Mouse (Mus musculus): Measurements from ENCODE around the gene Ror2. TPM values are rescaled to one million over a fixed set of nuclear protein-coding genes. Genes with fewer than 3 reads are reported as not detected.

The Ror2 gene
- total and polyA plus RNA-seq, 2 experiments, result 0.06 TPM; not detected in 1

DNA sequence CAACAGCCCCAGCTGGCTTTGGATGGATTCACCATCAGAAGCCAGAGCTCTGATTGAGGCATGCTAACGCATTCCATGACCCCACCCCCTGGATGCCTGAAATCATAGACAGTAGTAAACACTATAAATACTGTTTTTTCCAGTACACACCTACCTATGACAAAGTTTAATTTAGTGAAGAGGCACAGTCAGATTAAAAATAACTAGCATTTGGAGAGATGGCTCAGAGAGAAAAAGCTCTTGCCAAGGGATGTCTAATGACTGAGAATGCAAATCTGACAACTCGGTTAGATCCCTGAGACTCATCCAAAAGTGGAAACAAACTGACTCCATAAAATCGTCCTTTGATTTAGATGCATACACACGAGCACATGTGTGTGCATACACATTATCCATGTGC is 15.4 kb downstream of the Ror2 start:
- Histone ChIP-seq H3K4me1 (ENCODE audit: control insufficient read depth, insufficient read depth, low read length) (no peaks in the 10 kb centered on the region), H3K27ac (replicated peaks; ENCODE audit: insufficient read depth, low read depth, low read length) (no peak overlapping the region), H3K9ac (ENCODE audit: low read depth, low read length) (no peak overlapping the region), H3K27me3 (ENCODE audit: control insufficient read depth, insufficient read depth, low read length) (no peaks in the 10 kb centered on the region), H3K4me3 (ENCODE audit: insufficient read depth, low read depth, low read length) (no peak overlapping the region), H3K36me3 (ENCODE audit: control insufficient read depth, insufficient read depth, low read length) (no peaks in the 10 kb centered on the region), H3K79me2 (ENCODE audit: control insufficient read depth, insufficient read depth, low read length) (no peaks in the 10 kb centered on the region)
- DNase-seq (ENCODE audit: extremely low read depth, low read depth, low spot score), result no peak
- TF ChIP-seq POLR2A (IDR thresholded peaks at IDR 0.05; ENCODE audit: extremely low read depth, insufficient read depth, low read length) (no peak), CTCF (IDR thresholded peaks at IDR 0.05; ENCODE audit: low read depth, low read length) (no peak)
- 82% methylated on average over 4 of the region's 4 CpGs for whole genome bisulfite sequencing

DNA sequence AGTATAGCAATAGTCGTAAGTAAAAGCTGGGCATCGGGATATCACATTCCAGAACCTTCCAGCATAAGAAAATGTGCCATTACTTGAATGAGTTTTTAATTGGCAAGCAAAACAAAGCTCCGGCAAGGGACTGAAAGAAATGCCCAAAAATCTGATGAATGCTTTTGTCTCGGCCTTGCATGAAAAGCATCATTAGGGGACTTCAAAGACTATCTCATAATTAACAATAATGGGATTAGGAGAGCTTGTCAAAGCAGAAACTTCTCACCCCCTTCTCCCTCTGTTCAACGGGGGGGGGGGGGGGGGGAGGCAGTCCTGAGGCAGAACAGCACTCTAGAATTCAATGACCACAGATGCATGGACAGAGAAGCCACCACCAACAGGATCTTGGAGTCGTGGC is 17.4 kb downstream of the Ror2 start:
- no peak overlapping the region for H3K9ac ChIP-seq (ENCODE audit: low read depth, low read length)
- DNase-seq (ENCODE audit: extremely low read depth, low read depth, low spot score), result no peak
- H3K27me3 ChIP-seq (ENCODE audit: control insufficient read depth, insufficient read depth, low read length), result no peaks in the 10 kb centered on the region
- WGBS, result 68% methylated on average over 6 of the region's 6 CpGs
- no peak for TF ChIP-seq CTCF (IDR thresholded peaks at IDR 0.05; ENCODE audit: low read depth, low read length)
- no peak for TF ChIP-seq POLR2A (IDR thresholded peaks at IDR 0.05; ENCODE audit: extremely low read depth, insufficient read depth, low read length)
- no peaks in the 10 kb centered on the region for H3K4me1 ChIP-seq (ENCODE audit: control insufficient read depth, insufficient read depth, low read length)
- no peak overlapping the region for H3K4me3 ChIP-seq (ENCODE audit: insufficient read depth, low read depth, low read length)
- H3K27ac ChIP-seq (replicated peaks; ENCODE audit: insufficient read depth, low read depth, low read length), result no peak overlapping the region
- no peaks in the 10 kb centered on the region for H3K36me3 ChIP-seq (ENCODE audit: control insufficient read depth, insufficient read depth, low read length)
- H3K79me2 ChIP-seq (ENCODE audit: control insufficient read depth, insufficient read depth, low read length), result no peaks in the 10 kb centered on the region

DNA sequence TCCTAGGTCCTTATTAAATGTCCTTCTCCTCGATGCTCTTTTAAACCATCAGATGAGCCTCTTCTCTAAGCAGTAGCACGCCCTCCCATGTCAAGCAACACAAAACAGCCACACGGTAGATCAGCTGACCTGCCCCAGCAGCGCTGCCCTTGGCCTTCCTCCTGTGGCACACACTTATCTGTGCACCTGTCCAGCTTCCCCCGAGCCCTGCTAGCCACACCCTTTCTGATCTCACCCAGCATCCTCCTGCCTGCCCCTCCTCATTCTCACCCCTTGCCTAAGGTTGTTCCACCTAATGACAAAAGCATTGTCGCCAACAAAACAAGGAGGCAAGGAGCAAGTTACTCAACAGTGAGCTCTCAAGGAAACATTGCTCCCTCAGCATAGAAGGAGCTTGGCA is 18.1 kb downstream of the Ror2 start:
- Histone ChIP-seq H3K4me3 (ENCODE audit: insufficient read depth, low read depth, low read length) (no peak overlapping the region), H3K9ac (ENCODE audit: low read depth, low read length) (no peak overlapping the region), H3K79me2 (ENCODE audit: control insufficient read depth, insufficient read depth, low read length) (no peaks in the 10 kb centered on the region), H3K27ac (replicated peaks; ENCODE audit: insufficient read depth, low read depth, low read length) (no peak overlapping the region), H3K27me3 (ENCODE audit: control insufficient read depth, insufficient read depth, low read length) (no peaks in the 10 kb centered on the region), H3K4me1 (ENCODE audit: control insufficient read depth, insufficient read depth, low read length) (no peaks in the 10 kb centered on the region), H3K36me3 (ENCODE audit: control insufficient read depth, insufficient read depth, low read length) (no peaks in the 10 kb centered on the region)
- no peak for TF ChIP-seq POLR2A (IDR thresholded peaks at IDR 0.05; ENCODE audit: extremely low read depth, insufficient read depth, low read length)
- TF ChIP-seq CTCF (IDR thresholded peaks at IDR 0.05; ENCODE audit: low read depth, low read length), result no peak
- 54% methylated on average over 6 of the region's 6 CpGs for WGBS
- DNase-seq (ENCODE audit: extremely low read depth, low read depth, low spot score), result no peak

DNA sequence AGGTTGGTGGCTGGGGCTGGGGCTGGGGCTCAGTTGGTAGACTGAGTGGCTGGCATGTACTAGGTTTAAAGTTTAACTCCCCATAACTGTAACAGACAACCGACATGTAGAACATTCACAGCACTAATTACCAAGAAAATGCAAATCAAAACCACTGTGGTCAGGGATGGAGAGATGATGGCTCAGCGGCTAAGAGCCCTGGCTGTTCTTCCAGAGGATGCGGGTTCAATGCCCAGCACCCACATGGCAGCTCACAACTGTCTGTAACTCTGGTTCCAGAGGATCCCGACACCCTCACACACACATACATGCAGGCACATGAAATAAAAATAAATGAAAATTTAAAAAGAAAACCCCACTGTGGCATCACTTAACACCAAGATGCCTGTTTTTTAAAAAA is 18.8 kb downstream of the Ror2 start:
- TF ChIP-seq CTCF (IDR thresholded peaks at IDR 0.05; ENCODE audit: low read depth, low read length), result no peak
- no peak for TF ChIP-seq POLR2A (IDR thresholded peaks at IDR 0.05; ENCODE audit: extremely low read depth, insufficient read depth, low read length)

DNA sequence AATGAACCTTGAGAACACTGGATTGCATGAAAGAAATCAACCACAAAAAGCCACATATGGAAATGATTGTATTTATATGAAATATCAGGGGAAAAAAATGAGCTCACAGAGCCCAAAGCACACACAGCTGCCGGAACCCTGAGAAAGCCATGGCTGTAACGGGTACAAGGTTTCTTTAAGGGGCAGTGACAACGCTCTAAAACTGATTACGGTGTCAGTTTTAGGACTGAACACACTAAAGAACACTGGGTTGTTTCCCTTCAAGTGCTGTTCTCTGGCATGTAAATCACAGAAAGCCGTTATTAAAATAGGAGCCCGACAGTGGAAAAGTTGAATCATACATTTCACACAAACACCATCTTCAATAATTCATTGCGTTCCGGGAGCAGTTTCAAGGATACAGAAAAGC is 19.4 kb downstream of the Ror2 start:
- H3K79me2 ChIP-seq (ENCODE audit: control insufficient read depth, insufficient read depth, low read length), result no peaks in the 10 kb centered on the region
- 85% methylated on average over 8 of the region's 8 CpGs for WGBS
- no peak overlapping the region for H3K9ac ChIP-seq (ENCODE audit: low read depth, low read length)
- DNase-seq (ENCODE audit: extremely low read depth, low read depth, low spot score), result no peak
- H3K27ac ChIP-seq (replicated peaks; ENCODE audit: insufficient read depth, low read depth, low read length), result no peak overlapping the region
- H3K4me1 ChIP-seq (ENCODE audit: control insufficient read depth, insufficient read depth, low read length), result no peaks in the 10 kb centered on the region
- TF ChIP-seq POLR2A (IDR thresholded peaks at IDR 0.05; ENCODE audit: extremely low read depth, insufficient read depth, low read length), result no peak
- TF ChIP-seq CTCF (IDR thresholded peaks at IDR 0.05; ENCODE audit: low read depth, low read length), result no peak
- no peaks in the 10 kb centered on the region for H3K36me3 ChIP-seq (ENCODE audit: control insufficient read depth, insufficient read depth, low read length)
- no peak overlapping the region for H3K4me3 ChIP-seq (ENCODE audit: insufficient read depth, low read depth, low read length)
- no peaks in the 10 kb centered on the region for H3K27me3 ChIP-seq (ENCODE audit: control insufficient read depth, insufficient read depth, low read length)

More for the DNA sequence above, 18.8 kb downstream of the Ror2 start:
- H3K9ac ChIP-seq (ENCODE audit: low read depth, low read length), result no peak overlapping the region
- WGBS, result 84% methylated on average over 4 of the region's 4 CpGs
- no peaks in the 10 kb centered on the region for H3K79me2 ChIP-seq (ENCODE audit: control insufficient read depth, insufficient read depth, low read length)
- no peaks in the 10 kb centered on the region for H3K27me3 ChIP-seq (ENCODE audit: control insufficient read depth, insufficient read depth, low read length)
- H3K4me3 ChIP-seq (ENCODE audit: insufficient read depth, low read depth, low read length), result no peak overlapping the region
- no peak overlapping the region for H3K27ac ChIP-seq (replicated peaks; ENCODE audit: insufficient read depth, low read depth, low read length)
- no peak for DNase-seq (ENCODE audit: extremely low read depth, low read depth, low spot score)
- no peaks in the 10 kb centered on the region for H3K4me1 ChIP-seq (ENCODE audit: control insufficient read depth, insufficient read depth, low read length)
- H3K36me3 ChIP-seq (ENCODE audit: control insufficient read depth, insufficient read depth, low read length), result no peaks in the 10 kb centered on the region

DNA sequence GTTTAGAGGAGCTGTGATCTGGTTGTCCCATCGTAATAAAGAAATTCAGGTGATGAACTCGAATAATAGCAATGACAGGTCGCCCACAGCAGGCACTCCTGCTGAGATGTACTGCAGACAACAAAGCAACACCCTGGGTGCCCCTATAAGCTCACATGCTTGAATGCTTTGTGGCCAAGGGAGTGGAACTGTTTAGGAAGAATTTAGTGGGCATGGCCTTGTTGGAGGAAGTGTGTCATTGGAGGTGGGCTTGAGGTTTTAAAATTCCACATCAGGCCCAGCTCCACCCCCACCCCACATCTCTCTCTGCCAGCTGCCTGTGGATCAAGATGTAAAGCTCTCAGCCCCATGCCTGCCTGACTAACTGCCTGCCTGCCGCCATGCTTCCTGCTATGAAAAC is 21.0 kb downstream of the Ror2 start:
- 88% methylated on average over 4 of the region's 4 CpGs for WGBS
- no peak for TF ChIP-seq POLR2A (IDR thresholded peaks at IDR 0.05; ENCODE audit: extremely low read depth, insufficient read depth, low read length)
- no peak for TF ChIP-seq CTCF (IDR thresholded peaks at IDR 0.05; ENCODE audit: low read depth, low read length)

More for the DNA sequence above, 21.0 kb downstream of the Ror2 start:
- H3K27ac ChIP-seq (replicated peaks; ENCODE audit: insufficient read depth, low read depth, low read length), result no peak overlapping the region
- no peak overlapping the region for H3K9ac ChIP-seq (ENCODE audit: low read depth, low read length)
- no peak overlapping the region for H3K4me3 ChIP-seq (ENCODE audit: insufficient read depth, low read depth, low read length)
- H3K79me2 ChIP-seq (ENCODE audit: control insufficient read depth, insufficient read depth, low read length), result no peaks in the 10 kb centered on the region
- no peaks in the 10 kb centered on the region for H3K4me1 ChIP-seq (ENCODE audit: control insufficient read depth, insufficient read depth, low read length)
- H3K36me3 ChIP-seq (ENCODE audit: control insufficient read depth, insufficient read depth, low read length), result no peaks in the 10 kb centered on the region
- DNase-seq (ENCODE audit: extremely low read depth, low read depth, low spot score), result no peak
- no peaks in the 10 kb centered on the region for H3K27me3 ChIP-seq (ENCODE audit: control insufficient read depth, insufficient read depth, low read length)

Data from liver, adult 2 months (tissue).